Mouse (Mus musculus) stomach, postnatal 0 days (tissue): Measurements from ENCODE around the gene Pomp. TPM values are rescaled to one million over a fixed set of nuclear protein-coding genes. Genes with fewer than 3 reads are reported as not detected.

Experiments
- ATAC-seq: fragments of 200-750 bp; cut with Nextera tagmentation; 2 replicates; pipeline ENCODE4 v1.8.0; 2017; ENCODE audit not compliant: low FRiP score, low TSS enrichment
- DNase-seq: peaks from one replicate; pipeline ENCODE4 v3.0.0-alpha.2; 2016; ENCODE audit warnings: low spot score
- H3K27ac ChIP-seq: fragments of 300-500 bp; sonication (generic); replicated peaks from 2 replicates; pipeline ENCODE4 v1.5.1; 2014; ENCODE audit warnings: mild to moderate bottlenecking, control low read depth
- H3K27me3 ChIP-seq: fragments of 300-500 bp; sonication (generic); 2 replicates; pipeline ENCODE4 v1.6.1; 2014; ENCODE audit warnings: low read length; ENCODE audit not compliant: control insufficient read depth, insufficient read depth
- H3K36me3 ChIP-seq: fragments of 300-500 bp; sonication (generic); 2 replicates; pipeline ENCODE4 v1.6.1; 2014; ENCODE audit warnings: low read length, mixed read lengths; ENCODE audit not compliant: control insufficient read depth, insufficient read depth
- H3K4me1 ChIP-seq: fragments of 300-500 bp; sonication (generic); replicated peaks from 2 replicates; pipeline ENCODE4 v1.6.1; 2014; ENCODE audit warnings: antibody characterized with exemption; ENCODE audit not compliant: control insufficient read depth, insufficient read depth
- H3K4me2 ChIP-seq: fragments of 300-500 bp; sonication (generic); replicated peaks from 2 replicates; pipeline ENCODE4 v1.6.1; 2014; ENCODE audit warnings: low read depth, mild to moderate bottlenecking, control low read depth, moderate library complexity
- H3K4me3 ChIP-seq: fragments of 300-500 bp; sonication (generic); 2 replicates; pipeline ENCODE4 v1.5.1; 2014; ENCODE audit warnings: low read depth, low read length, control low read depth
- H3K9ac ChIP-seq: fragments of 300-500 bp; sonication (generic); 2 replicates; pipeline ENCODE4 v1.6.1; 2014; ENCODE audit warnings: mild to moderate bottlenecking, low read length, control low read depth, mixed read lengths
- H3K9me3 ChIP-seq: fragments of 300-500 bp; sonication (generic); 2 replicates; pipeline ENCODE4 v1.6.1; 2016; ENCODE audit warnings: low read length; ENCODE audit not compliant: control insufficient read depth
- CTCF ChIP-seq: IDR thresholded peaks from 2 replicates; pipeline ENCODE4 v1.5.1; 2016; ENCODE audit warnings: antibody characterized with exemption, low read depth, mild to moderate bottlenecking, moderate library complexity
- EP300 ChIP-seq: optimal IDR thresholded peaks from 2 replicates; pipeline ENCODE3; 2016; ENCODE audit warnings: antibody characterized with exemption
- WGBS: fragments of 180-500 bp; shearing (Covaris S2); extraction: QIAGEN DNeasy Blood & Tissue Kit; methylation state at CpG from one replicate; pipeline ENCODE4 v1.1.7; 2014; 5-methylcytosine and 5-hydroxymethylcytosine counted together
- polyA plus RNA-seq: library from polyadenylated mRNA; unstranded; fragments of >200 nt; fragmentation: Nextera tagmentation; extraction: Ambion mirVana; gene quantifications from 2 replicates; pipeline ENCODE4 v1.2.1, GENCODE M21; 2015

Gene Pomp
- polyA plus RNA-seq, 1 experiment from 2014 or later = 427 TPM

DNA sequence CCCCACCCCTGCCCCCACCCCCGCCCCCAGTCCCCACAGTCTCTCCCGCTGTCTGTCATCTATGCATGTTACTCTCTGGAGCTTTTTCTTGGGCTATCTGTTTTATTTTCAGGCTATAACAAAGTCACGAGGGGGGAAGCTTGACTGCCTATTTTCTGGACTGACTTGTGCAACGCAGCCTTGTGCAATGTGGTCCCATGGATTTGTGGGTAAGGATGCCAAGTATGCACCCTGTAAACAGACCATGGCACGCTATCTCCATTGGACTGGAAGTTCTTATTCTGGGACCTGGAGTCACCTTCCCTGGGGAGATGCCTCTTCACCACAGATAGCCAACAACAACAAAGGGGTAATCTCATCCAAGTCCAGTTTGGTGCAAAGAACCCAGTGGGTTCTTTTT, 51.5 kb downstream of the Pomp start:
- Histone ChIP-seq H3K9me3 (no peaks in the 10 kb centered on the region), H3K27ac (no peak overlapping the region), H3K9ac (no peak overlapping the region), H3K36me3 (no peaks in the 10 kb centered on the region), H3K4me1 (no peaks in the 10 kb centered on the region), H3K4me2 (no peak overlapping the region), H3K4me3 (no peak overlapping the region), H3K27me3 (no peaks in the 10 kb centered on the region)
- DNase-seq = no peak
- WGBS = 69% methylated on average over 5 of the region's 5 CpGs
- no peak for TF ChIP-seq EP300
- no peak for TF ChIP-seq CTCF
- ATAC-seq = no peak

GRCm38 (mm10) chr5:147913241-147913842, 53.1 kb downstream of the Pomp start:
- no peak overlapping the region for H3K4me3 ChIP-seq
- no peaks in the 10 kb centered on the region for H3K4me1 ChIP-seq
- peak; percentile 69 for ATAC-seq
- no peak overlapping the region for H3K9ac ChIP-seq
- no peak overlapping the region for H3K27ac ChIP-seq
- TF ChIP-seq EP300 = no peak
- no peak for TF ChIP-seq CTCF
- WGBS = 25% methylated on average over 14 of the region's 14 CpGs
- H3K9me3 ChIP-seq = no peaks in the 10 kb centered on the region
- peak; percentile 59 for DNase-seq
- H3K27me3 ChIP-seq = no peaks in the 10 kb centered on the region
- H3K36me3 ChIP-seq = no peaks in the 10 kb centered on the region
- H3K4me2 ChIP-seq = peak overlapping the region; percentile 8; the same call in 1 of the 2 replicates

- no peaks in the 10 kb centered on the region for H3K27me3 ChIP-seq
- no peak for ATAC-seq
- no peak overlapping the region for H3K27ac ChIP-seq
- DNase-seq = no peak
- no peaks in the 10 kb centered on the region for H3K36me3 ChIP-seq
- TF ChIP-seq EP300 = no peak
- peak; percentile 30 for TF ChIP-seq CTCF
- H3K9ac ChIP-seq = no peak overlapping the region
- no peaks in the 10 kb centered on the region for H3K9me3 ChIP-seq
- H3K4me2 ChIP-seq = no peak overlapping the region
- H3K4me1 ChIP-seq = no peaks in the 10 kb centered on the region
- 52% methylated on average over 6 of the region's 6 CpGs for WGBS
- H3K4me3 ChIP-seq = no peak overlapping the region
Measured at GRCm38 (mm10) chr5:147915038-147915566, 54.8 kb downstream of the Pomp start.

DNA sequence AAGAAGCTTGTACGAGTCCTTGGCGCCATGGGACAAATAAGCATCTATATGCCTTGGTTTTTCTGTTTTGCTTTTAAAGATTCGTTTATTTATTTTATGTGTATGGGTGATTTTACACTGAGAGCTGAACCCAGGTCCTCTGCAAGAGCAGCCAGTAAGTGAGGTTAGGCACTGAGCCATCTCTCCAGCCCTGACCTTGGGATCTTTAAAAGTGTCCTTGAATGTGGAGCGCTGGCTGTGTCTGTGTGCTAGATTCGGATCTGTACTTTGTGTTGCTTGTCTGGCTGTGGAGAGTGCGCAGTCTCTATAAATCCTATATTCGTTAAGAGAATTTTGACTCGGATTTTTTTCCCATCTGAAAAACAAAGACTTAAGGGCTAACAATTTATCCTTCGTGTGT, 55.9 kb downstream of the Pomp start:
- H3K4me3 ChIP-seq = no peak overlapping the region
- H3K27me3 ChIP-seq = no peaks in the 10 kb centered on the region
- H3K9me3 ChIP-seq = no peaks in the 10 kb centered on the region
- H3K4me1 ChIP-seq = no peaks in the 10 kb centered on the region
- no peak for ATAC-seq
- no peak for DNase-seq
- TF ChIP-seq CTCF = no peak
- no peak for TF ChIP-seq EP300
- 75% methylated on average over 9 of the region's 9 CpGs for WGBS
- no peaks in the 10 kb centered on the region for H3K36me3 ChIP-seq
- no peak overlapping the region for H3K4me2 ChIP-seq
- H3K27ac ChIP-seq = no peak overlapping the region
- no peak overlapping the region for H3K9ac ChIP-seq

- no peak for TF ChIP-seq EP300
- no peak for TF ChIP-seq CTCF
- H3K9ac ChIP-seq = no peak overlapping the region
- H3K4me1 ChIP-seq = no peaks in the 10 kb centered on the region
- ATAC-seq = no peak
- 61% methylated on average over 17 of the region's 17 CpGs for WGBS
- no peak overlapping the region for H3K4me3 ChIP-seq
- H3K27ac ChIP-seq = no peak overlapping the region
- no peaks in the 10 kb centered on the region for H3K36me3 ChIP-seq
- H3K4me2 ChIP-seq = no peak overlapping the region
- no peaks in the 10 kb centered on the region for H3K9me3 ChIP-seq
- DNase-seq = no peak
- no peaks in the 10 kb centered on the region for H3K27me3 ChIP-seq
Measured at GRCm38 (mm10) chr5:147918044-147918846, 58.0 kb downstream of the Pomp start.

DNA sequence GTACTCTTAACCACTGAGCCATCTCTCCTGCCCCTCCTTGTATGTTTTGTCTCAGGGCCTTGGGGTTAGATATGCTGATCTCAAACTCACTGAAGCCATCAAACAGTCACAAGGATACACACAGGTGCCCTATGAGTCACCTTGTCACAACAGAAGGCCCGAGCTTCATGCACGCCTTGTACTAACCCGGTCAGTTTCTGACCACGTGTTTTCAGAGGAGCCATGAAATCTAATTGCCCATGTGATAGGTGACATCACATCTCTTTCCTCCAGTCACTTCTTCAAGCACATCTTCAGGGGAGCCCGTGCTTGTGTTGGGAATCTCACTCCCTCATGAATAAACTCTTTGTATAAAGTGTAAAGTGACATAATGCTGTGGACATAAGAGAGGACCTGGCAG, 64.4 kb downstream of the Pomp start:
- Histone ChIP-seq H3K9me3 (no peaks in the 10 kb centered on the region), H3K9ac (no peak overlapping the region), H3K36me3 (no peaks in the 10 kb centered on the region), H3K4me1 (no peaks in the 10 kb centered on the region), H3K4me2 (no peak overlapping the region), H3K27me3 (no peaks in the 10 kb centered on the region), H3K4me3 (no peak overlapping the region), H3K27ac (no peak overlapping the region)
- peak; percentile 81 for ATAC-seq
- DNase-seq = no peak
- no peak for TF ChIP-seq EP300
- TF ChIP-seq CTCF = no peak
- WGBS = 69% methylated on average over 5 of the region's 5 CpGs

Other genes starting within 250 kb of the Pomp start
- gene Flt1, start 134.4 kb upstream of the Pomp start, polyA plus RNA-seq = 3.9 and 4.3 TPM in 2 replicates
- 2.7 and 3.2 TPM in 2 replicates for gene Slc46a3, start 34.4 kb downstream of the Pomp start, polyA plus RNA-seq
- 8.3 and 12.3 TPM in 2 replicates for gene Mtus2, start 96.9 kb downstream of the Pomp start, polyA plus RNA-seq